Mouse (Mus musculus) erythroblast, embryonic 14.5 days (primary cell): Measurements from ENCODE around the gene Bri3bp.

Source experiments
- GATA1 ChIP-seq: IDR thresholded peaks from 2 replicates; pipeline ENCODE4 v1.6.1; 2012; ENCODE audit warnings: low read length, inconsistent platforms, mixed read lengths
- TAL1 ChIP-seq: IDR thresholded peaks from 3 replicates; pipeline ENCODE4 v1.6.1; 2012; ENCODE audit warnings: low read length, inconsistent platforms, mixed read lengths

DNA sequence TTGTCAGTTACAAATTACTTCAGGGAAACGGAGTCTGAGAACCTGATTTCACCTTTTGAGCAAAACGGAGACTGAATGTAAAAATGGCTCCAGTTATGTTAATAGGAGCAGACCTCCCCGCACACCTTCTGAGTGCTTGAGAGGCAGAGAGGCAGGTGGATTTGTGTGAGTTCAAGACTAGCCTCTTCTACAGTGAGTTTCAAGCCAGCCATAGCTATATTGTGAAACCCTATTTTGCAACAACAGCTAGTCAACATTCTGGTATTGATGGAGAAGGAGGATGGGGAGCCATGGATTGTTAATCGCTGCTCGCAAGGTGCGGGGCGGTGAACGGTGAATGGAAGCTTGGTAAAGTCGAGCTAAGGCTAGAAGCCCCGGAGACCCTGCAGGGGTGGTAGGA lies 38.9 kb upstream of the Bri3bp start:
- TF ChIP-seq TAL1 (no peak), GATA1 (no peak)
